Mouse (Mus musculus): ENCODE data around the gene Mgme1.

Mgme1 gene

GRCm38 (mm10) chr2:144270507-144271420 lies at the start of gene Mgme1, which contains the start of gene Snx5:
Gene Mgme1, plus strand, starts transcription at chr2:144270663.
Gene Snx5, minus strand, starts transcription at chr2:144270906.
- DNase-seq (ENCODE audit: low read depth, low spot score), result peak; percentile 81

- DNase-seq (ENCODE audit: low read depth, low spot score), result no peak
These were observed 46.1 kb upstream of the Mgme1 start for GRCm38 (mm10) chr2:144224351-144224750.

- DNase-seq (ENCODE audit: low read depth, low spot score), result no peak
These were observed 43.4 kb upstream of the Mgme1 start for GRCm38 (mm10) chr2:144226906-144227586.

GRCm38 (mm10) chr2:144228521-144229346 lies 41.7 kb upstream of the Mgme1 start:
- DNase-seq (ENCODE audit: low read depth, low spot score), result no peak

- DNase-seq (ENCODE audit: low read depth, low spot score), result no peak
These were observed 40.8 kb upstream of the Mgme1 start for GRCm38 (mm10) chr2:144229647-144230046.

- DNase-seq (ENCODE audit: low read depth, low spot score), result no peak
These were observed 40.0 kb upstream of the Mgme1 start for GRCm38 (mm10) chr2:144230498-144230897.

- no peak for DNase-seq (ENCODE audit: low read depth, low spot score)
These were observed 39.3 kb upstream of the Mgme1 start for GRCm38 (mm10) chr2:144231115-144231514.

GRCm38 (mm10) chr2:144233534-144233933 lies 36.9 kb upstream of the Mgme1 start:
- DNase-seq (ENCODE audit: low read depth, low spot score), result no peak

- DNase-seq (ENCODE audit: low read depth, low spot score), result no peak
These were observed 34.7 kb upstream of the Mgme1 start for GRCm38 (mm10) chr2:144235776-144236175.

GRCm38 (mm10) chr2:144236791-144237584 lies 33.5 kb upstream of the Mgme1 start:
- no peak for DNase-seq (ENCODE audit: low read depth, low spot score)

GRCm38 (mm10) chr2:144238341-144238740 lies 32.1 kb upstream of the Mgme1 start:
- DNase-seq (ENCODE audit: low read depth, low spot score), result no peak

GRCm38 (mm10) chr2:144239318-144239717 lies 31.1 kb upstream of the Mgme1 start:
- no peak for DNase-seq (ENCODE audit: low read depth, low spot score)

GRCm38 (mm10) chr2:144240095-144240899 lies 30.2 kb upstream of the Mgme1 start:
- no peak for DNase-seq (ENCODE audit: low read depth, low spot score)

GRCm38 (mm10) chr2:144245464-144245863 lies 25.0 kb upstream of the Mgme1 start:
- no peak for DNase-seq (ENCODE audit: low read depth, low spot score)

- DNase-seq (ENCODE audit: low read depth, low spot score), result no peak
These were observed 24.2 kb upstream of the Mgme1 start for GRCm38 (mm10) chr2:144246270-144246669.

GRCm38 (mm10) chr2:144247337-144247978 lies 23.0 kb upstream of the Mgme1 start:
- DNase-seq (ENCODE audit: low read depth, low spot score), result no peak

- no peak for DNase-seq (ENCODE audit: low read depth, low spot score)
These were observed 21.7 kb upstream of the Mgme1 start for GRCm38 (mm10) chr2:144248613-144249376.

- no peak for DNase-seq (ENCODE audit: low read depth, low spot score)
These were observed 20.4 kb upstream of the Mgme1 start for GRCm38 (mm10) chr2:144250111-144250510.

GRCm38 (mm10) chr2:144262837-144263236 lies 7.6 kb upstream of the Mgme1 start:
- no peak for DNase-seq (ENCODE audit: low read depth, low spot score)
